Comparison of ENCODE assay signal across 10 mouse cellular contexts in the genomic region with DNA sequence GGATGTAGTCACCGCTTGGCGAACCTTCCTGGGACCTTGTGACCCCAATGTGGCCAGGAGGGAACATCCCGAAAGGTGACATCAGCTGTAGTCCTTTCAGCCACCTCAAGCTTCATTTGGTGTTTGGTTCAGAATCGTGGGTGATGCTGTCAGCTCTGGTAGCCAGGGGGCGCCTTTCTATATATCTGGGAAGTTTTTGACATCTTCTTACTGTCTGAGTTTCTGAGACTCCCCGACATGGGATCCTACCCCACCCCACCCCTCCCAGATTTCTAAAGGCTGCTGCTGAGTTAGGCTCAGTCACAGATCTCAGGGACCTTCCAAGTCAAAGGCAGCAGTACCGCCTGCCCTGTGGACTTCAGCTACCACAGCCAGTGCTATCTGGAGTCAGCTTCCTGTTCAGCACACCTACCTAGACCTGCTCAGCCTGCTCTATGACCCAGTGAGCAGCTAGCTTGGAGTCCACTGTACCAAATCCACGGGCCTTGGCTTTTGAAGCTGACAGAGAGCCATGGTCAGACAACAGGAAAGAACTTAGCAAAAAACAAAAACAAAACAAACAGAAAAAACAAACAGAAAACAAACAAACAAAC. TPM values are rescaled to one million over a fixed set of nuclear protein-coding genes. Genes with fewer than 3 reads are reported as not detected.
DNase-seq lines count a peak whose midpoint lies in the region; ATAC-seq and TF ChIP-seq lines count a peak whose summit lies in the region.
"Had no signal": no experiment of that assay in that cellular context is flagged by ENCODE, and none has a peak within 500 bp of the region (broad histone marks: within the 10 kb centered on the region; RNA-seq: fewer than 3 reads in every experiment).

No protein-coding gene starts in this region.

- no peaks in the 10 kb centered on the region for H3K27me3 ChIP-seq in heart, adult 2 months (ENCODE audit: control insufficient read depth, insufficient read depth, low read length)
- H3K27me3 ChIP-seq in ES-Bruce4 (ENCODE audit: control insufficient read depth, insufficient read depth, low read length, poor library complexity, severe bottlenecking), result no peaks in the 10 kb centered on the region
- no peaks in the 10 kb centered on the region for H3K27me3 ChIP-seq in intestine, embryonic 14.5 days (replicated peaks; ENCODE audit: control insufficient read depth, insufficient read depth, low read length)

- peak; percentile 55 for TF ChIP-seq CTCF in heart, adult 2 months (IDR thresholded peaks at IDR 0.05)
- peak; percentile 25 for TF ChIP-seq CTCF in ES-Bruce4 (IDR thresholded peaks at IDR 0.05; ENCODE audit: low read depth, low read length)

- no peak for TF ChIP-seq EP300 in heart, adult 2 months (IDR thresholded peaks at IDR 0.05; ENCODE audit: insufficient read depth, low read depth, low read length)
- TF ChIP-seq EP300 in ES-Bruce4 (IDR thresholded peaks at IDR 0.05; ENCODE audit: insufficient read depth, low read depth, low read length), result no peak

- no peak overlapping the region for H3K9ac ChIP-seq in heart, adult 2 months (ENCODE audit: low read depth, low read length)
- no peak overlapping the region for H3K9ac ChIP-seq in ES-Bruce4 (ENCODE audit: low read depth, poor library complexity, severe bottlenecking)
- H3K9ac ChIP-seq in intestine, embryonic 14.5 days (ENCODE audit: low read length), result no peak overlapping the region

- no peak for DNase-seq in heart, adult 2 months
- no peak for DNase-seq in heart, adult 18-20 months
- peak; percentile 55 for DNase-seq in intestine, embryonic 14.5 days (ENCODE audit: low spot score)
- DNase-seq in embryo, embryonic 11 days, result no peak
- DNase-seq in layer of hippocampus, adult 9-11 months, result no peak
- DNase-seq in frontal cortex, postnatal 36 days (ENCODE audit: low spot score in 2 of 2), result no peak

- no peak overlapping the region for H3K27ac ChIP-seq in heart, adult 2 months
- no peak overlapping the region for H3K27ac ChIP-seq in ES-Bruce4 (ENCODE audit: insufficient read depth, low read length)
- H3K27ac ChIP-seq in intestine, embryonic 14.5 days (ENCODE audit: low read depth), result no peak overlapping the region

- H3K9me3 ChIP-seq in ES-Bruce4 (replicated peaks; ENCODE audit: control insufficient read depth, insufficient read depth, low read length, poor library complexity, severe bottlenecking), result no peaks in the 10 kb centered on the region
- no peaks in the 10 kb centered on the region for H3K9me3 ChIP-seq in intestine, embryonic 14.5 days (ENCODE audit: control insufficient read depth, low read length)

- ATAC-seq in intestine, embryonic 14.5 days (replicated peaks; ENCODE audit: low FRiP score, low TSS enrichment, low read depth), result peak; percentile 63
- peak; percentile 33; the same call in 1 of the 2 replicates for ATAC-seq in megakaryocyte, adult 5-6 weeks (ENCODE audit: poor library complexity, severe bottlenecking)

- no peak overlapping the region for H3K4me3 ChIP-seq in heart, adult 2 months
- H3K4me3 ChIP-seq in ES-Bruce4 (ENCODE audit: low read depth, low read length), result no peak overlapping the region
- H3K4me3 ChIP-seq in intestine, embryonic 14.5 days (ENCODE audit: low read depth, low read length), result no peak overlapping the region

- no peaks in the 10 kb centered on the region for H3K4me1 ChIP-seq in heart, adult 2 months (ENCODE audit: control insufficient read depth, insufficient read depth, low read length)
- no peaks in the 10 kb centered on the region for H3K4me1 ChIP-seq in ES-Bruce4 (ENCODE audit: control insufficient read depth, insufficient read depth, low read length)
- no peaks in the 10 kb centered on the region for H3K4me1 ChIP-seq in intestine, embryonic 14.5 days (replicated peaks; ENCODE audit: control insufficient read depth, insufficient read depth, low read length)

- 58% methylated on average over 8 of the region's 8 CpGs for WGBS in heart, adult 2 months
- WGBS in intestine, embryonic 14.5 days, result 63% methylated on average over 8 of the region's 8 CpGs

- H3K36me3 ChIP-seq in heart, adult 2 months (ENCODE audit: control insufficient read depth, insufficient read depth, low read length), result no peaks in the 10 kb centered on the region
- no peaks in the 10 kb centered on the region for H3K36me3 ChIP-seq in ES-Bruce4 (ENCODE audit: control insufficient read depth, insufficient read depth, low read length, poor library complexity, severe bottlenecking)
- no peaks in the 10 kb centered on the region for H3K36me3 ChIP-seq in intestine, embryonic 14.5 days (ENCODE audit: control insufficient read depth, insufficient read depth, low read length)

- H3K79me2 ChIP-seq in heart, adult 2 months (replicated peaks; ENCODE audit: control insufficient read depth, insufficient read depth, low read length), result no peaks in the 10 kb centered on the region

- no peak for TF ChIP-seq POLR2A in heart, adult 2 months (IDR thresholded peaks at IDR 0.05; ENCODE audit: insufficient read depth, low read depth, low read length)
- TF ChIP-seq POLR2A in ES-Bruce4 (IDR thresholded peaks at IDR 0.05; ENCODE audit: insufficient read depth, low read length), result no peak

- intact Hi-C loops in heart, adult 2 months (cut with DNase I), result loop anchor here (2.0 kb wide), 1 partner anchor 111 kb away; no protein-coding TSS in a partner anchor

- no peak overlapping the region for H3K4me2 ChIP-seq in intestine, embryonic 14.5 days (ENCODE audit: low read length)

RNA-seq across cellular contexts. Expression of gene Nme9, which starts 18.5 kb away (rescaled TPM):
- not detected for total RNA-seq in heart, adult 2 months (2021)
- polyA plus RNA-seq in heart, adult 2 months (2012; rRNA removed), result 1.7 TPM in 1 of 2 replicates, not detected in the other
- total RNA-seq in heart, adult 18-20 months (2021), result under 1 TPM in 1 of 2 experiments, not detected in 1; 0.85 TPM
- not detected in 2 replicates for polyA plus RNA-seq in ES-Bruce4 (2011; ENCODE audit: insufficient read depth, insufficient read length, low read depth, missing spikeins)
- not detected in 2 replicates for polyA plus RNA-seq in intestine, embryonic 14.5 days (2014; fragmentation: Nextera tagmentation; extraction: Ambion mirVana)
- not detected in 2 replicates for total RNA-seq in megakaryocyte, adult 5-6 weeks (2015)
- total RNA-seq in megakaryocyte, adult 5-6 weeks (2017), result not detected in 2 replicates
- total RNA-seq: left cerebral cortex, postnatal 25 days had no signal
- polyA plus RNA-seq: forebrain, embryonic 11.5 days had no signal

RNA-seq across cellular contexts. Expression of gene Mras, which starts 32.6 kb away (rescaled TPM):
- 1 to 10 TPM; 5.1 to 6.6 TPM for total RNA-seq in heart, adult 2 months (2021)
- 4.7 and 6.4 TPM in 2 replicates for polyA plus RNA-seq in heart, adult 2 months (2012; rRNA removed)
- total RNA-seq in heart, adult 18-20 months (2021), result 1 to 10 TPM; 6.2 to 7.1 TPM
- polyA plus RNA-seq in ES-Bruce4 (2011; ENCODE audit: insufficient read depth, insufficient read length, low read depth, missing spikeins), result 6.0 and 7.9 TPM in 2 replicates
- polyA plus RNA-seq in intestine, embryonic 14.5 days (2014; fragmentation: Nextera tagmentation; extraction: Ambion mirVana), result 11.8 and 13.2 TPM in 2 replicates
- 0.50 and 1.6 TPM in 2 replicates for total RNA-seq in megakaryocyte, adult 5-6 weeks (2015)
- 0.41 and 0.48 TPM in 2 replicates for total RNA-seq in megakaryocyte, adult 5-6 weeks (2017)
